Mouse (Mus musculus): Measurements from ENCODE around the gene Sae1.
"Not testable (repeated sequence)": the region's sequence is repeated elsewhere in the genome, so short reads cannot be mapped to it uniquely, and the experiment has no call there.

Gene Sae1

GRCm38 (mm10) chr7:16402968-16403948 lies 15.7 kb upstream of the Sae1 start:
- peak; percentile 22 to 26 for DNase-seq (ENCODE audit: low spot score in 2 of 2)

GRCm38 (mm10) chr7:16402449-16402848 lies 14.8 kb upstream of the Sae1 start:
- DNase-seq (ENCODE audit: low spot score in 2 of 2), result no peak

- DNase-seq (ENCODE audit: low spot score in 2 of 2), result peak; percentile 38
These were observed 14.4 kb upstream of the Sae1 start for GRCm38 (mm10) chr7:16401991-16402431.

- DNase-seq (ENCODE audit: low spot score in 2 of 2), result peak; percentile 80 to 83
These were observed 13.3 kb upstream of the Sae1 start, which contains the start of gene Zc3h4 for GRCm38 (mm10) chr7:16400689-16401611. Zc3h4 (plus strand) TSS chr7:16400910.

- peak; percentile 98 for DNase-seq (ENCODE audit: low spot score in 2 of 2)
These were observed 12.4 kb upstream of the Sae1 start for GRCm38 (mm10) chr7:16399820-16400688.

GRCm38 (mm10) chr7:16399098-16399819 lies 11.7 kb upstream of the Sae1 start:
- DNase-seq (ENCODE audit: low spot score in 2 of 2), result peak; percentile 91 to 93

- peak in 1 of 2 experiments; percentile 4 for DNase-seq (ENCODE audit: low spot score in 2 of 2)
These were observed 10.9 kb upstream of the Sae1 start for GRCm38 (mm10) chr7:16398387-16399050.

GRCm38 (mm10) chr7:16397465-16397864 lies 9.9 kb upstream of the Sae1 start:
- DNase-seq (ENCODE audit: low spot score in 2 of 2), result no peak

- peak; percentile 29 to 68 for DNase-seq (ENCODE audit: low spot score in 2 of 2)
These were observed 8.3 kb upstream of the Sae1 start for GRCm38 (mm10) chr7:16395944-16396343.

- DNase-seq (ENCODE audit: low spot score in 2 of 2), result no peak
These were observed 5.3 kb upstream of the Sae1 start for GRCm38 (mm10) chr7:16392923-16393322.

- DNase-seq (ENCODE audit: low spot score in 2 of 2), result not testable (repeated sequence)
These were observed 2.3 kb upstream of the Sae1 start for GRCm38 (mm10) chr7:16389942-16390341.

- peak; percentile 45 to 46 for DNase-seq (ENCODE audit: low spot score in 2 of 2)
These were observed 11.1 kb downstream of the Sae1 start for GRCm38 (mm10) chr7:16376505-16376904.

GRCm38 (mm10) chr7:16374989-16375388 lies 12.6 kb downstream of the Sae1 start:
- DNase-seq (ENCODE audit: low spot score in 2 of 2), result no peak

- DNase-seq (ENCODE audit: low spot score in 2 of 2), result no peak
These were observed 13.9 kb downstream of the Sae1 start for GRCm38 (mm10) chr7:16373719-16374118.

GRCm38 (mm10) chr7:16370596-16370995 lies 17.0 kb downstream of the Sae1 start:
- no peak for DNase-seq (ENCODE audit: low spot score in 2 of 2)

- DNase-seq (ENCODE audit: low spot score in 2 of 2), result no peak
These were observed 18.8 kb downstream of the Sae1 start for GRCm38 (mm10) chr7:16368835-16369234.

- DNase-seq (ENCODE audit: low spot score in 2 of 2), result no peak
These were observed 20.9 kb downstream of the Sae1 start for GRCm38 (mm10) chr7:16366669-16367068.

GRCm38 (mm10) chr7:16366133-16366646 lies 21.4 kb downstream of the Sae1 start:
- DNase-seq (ENCODE audit: low spot score in 2 of 2), result no peak

- no peak for DNase-seq (ENCODE audit: low spot score in 2 of 2)
These were observed 22.6 kb downstream of the Sae1 start for GRCm38 (mm10) chr7:16364901-16365500.

Data from right cerebral cortex, adult 2 months (tissue).